Mouse (Mus musculus): ENCODE results near the gene Gdi1.

Gene Gdi1

GRCm38 (mm10) chrX:74304867-74305700, at the start of gene Gdi1:
Gdi1 (plus strand) TSS chrX:74304998.
- DNase-seq (ENCODE audit: low spot score) = no peak

GRCm38 (mm10) chrX:74257746-74258145, 47.1 kb upstream of the Gdi1 start:
- no peak for DNase-seq (ENCODE audit: low spot score)

- no peak for DNase-seq (ENCODE audit: low spot score)
Observed at GRCm38 (mm10) chrX:74269736-74270061, 35.1 kb upstream of the Gdi1 start.

- DNase-seq (ENCODE audit: low spot score) = peak; percentile 92
Observed at GRCm38 (mm10) chrX:74270062-74270901, 34.5 kb upstream of the Gdi1 start, which contains the start of gene Rpl10. Rpl10 (plus strand) TSS chrX:74270812.

- no peak for DNase-seq (ENCODE audit: low spot score)
Observed at GRCm38 (mm10) chrX:74270902-74271551, 33.8 kb upstream of the Gdi1 start.

GRCm38 (mm10) chrX:74273422-74274322, 31.1 kb upstream of the Gdi1 start:
- DNase-seq (ENCODE audit: low spot score) = no peak

- no peak for DNase-seq (ENCODE audit: low spot score)
Observed at GRCm38 (mm10) chrX:74277916-74278315, 26.9 kb upstream of the Gdi1 start.

- DNase-seq (ENCODE audit: low spot score) = no peak
Observed at GRCm38 (mm10) chrX:74281041-74281731, 23.6 kb upstream of the Gdi1 start.

- peak; percentile 24 for DNase-seq (ENCODE audit: low spot score)
Observed at GRCm38 (mm10) chrX:74281732-74282394, 22.9 kb upstream of the Gdi1 start, which contains the start of the genes Taz and Dnase1l1. Taz (plus strand) TSS chrX:74281912. Dnase1l1 (minus strand) TSS chrX:74282337.

GRCm38 (mm10) chrX:74282395-74283091, 22.3 kb upstream of the Gdi1 start:
- DNase-seq (ENCODE audit: low spot score) = peak; percentile 65

GRCm38 (mm10) chrX:74283092-74283437, 21.7 kb upstream of the Gdi1 start:
- DNase-seq (ENCODE audit: low spot score) = no peak

- no peak for DNase-seq (ENCODE audit: low spot score)
Observed at GRCm38 (mm10) chrX:74293431-74293830, 11.4 kb upstream of the Gdi1 start.

- peak; percentile 87 for DNase-seq (ENCODE audit: low spot score)
Observed at GRCm38 (mm10) chrX:74296538-74297448, 8.0 kb upstream of the Gdi1 start, which contains the start of gene Atp6ap1. Atp6ap1 (plus strand) TSS chrX:74297097.

- no peak for DNase-seq (ENCODE audit: low spot score)
Observed at GRCm38 (mm10) chrX:74298348-74298747, 6.5 kb upstream of the Gdi1 start.

GRCm38 (mm10) chrX:74299721-74300120, 5.1 kb upstream of the Gdi1 start:
- DNase-seq (ENCODE audit: low spot score) = no peak

- DNase-seq (ENCODE audit: low spot score) = peak; percentile 31
Observed at GRCm38 (mm10) chrX:74312540-74313464, 8.0 kb downstream of the Gdi1 start, which contains the start of gene Fam50a. Fam50a (plus strand) TSS chrX:74313033.

GRCm38 (mm10) chrX:74328725-74329161, 23.9 kb downstream of the Gdi1 start, which contains the start of gene Plxna3:
Plxna3 (plus strand) TSS chrX:74329066.
- DNase-seq (ENCODE audit: low spot score) = no peak
